In the genomic region with DNA sequence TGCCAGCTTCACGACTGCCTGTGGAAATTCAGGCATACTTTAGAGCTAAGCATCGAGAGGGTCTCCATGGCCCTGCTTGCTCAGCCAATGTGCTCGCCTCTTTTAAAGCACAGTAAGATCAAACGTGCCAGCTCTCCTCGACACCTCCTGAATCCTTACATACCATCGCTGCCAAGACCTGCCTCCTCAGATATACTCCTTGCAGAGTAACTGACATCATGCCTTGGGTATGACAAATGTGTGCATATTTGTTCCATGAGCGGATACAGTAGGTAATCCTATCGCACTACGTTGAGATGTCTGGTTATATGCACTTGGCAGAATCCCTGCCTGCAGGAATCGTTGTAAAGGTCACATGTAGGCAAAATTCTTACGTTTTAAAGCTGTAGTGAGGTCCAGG, we compare ENCODE assay signal across 27 mouse cellular contexts.
DNase-seq lines count a peak whose midpoint lies in the region; ATAC-seq and TF ChIP-seq lines count a peak whose summit lies in the region.
"Had no signal": no experiment of that assay in that cellular context is flagged by ENCODE, and none has a peak within 500 bp of the region (broad histone marks: within the 10 kb centered on the region; RNA-seq: fewer than 3 reads in every experiment).

No protein-coding gene starts in this region.

- TF ChIP-seq CTCF in lung, postnatal 0 days (IDR thresholded peaks at IDR 0.05) = no peak
- TF ChIP-seq CTCF in lung, adult 2 months (IDR thresholded peaks at IDR 0.05; ENCODE audit: insufficient read depth, low read length) = no peak

- H3K4me2 ChIP-seq in heart, embryonic 12.5 days = no peak overlapping the region
- no peak overlapping the region for H3K4me2 ChIP-seq in kidney, embryonic 14.5 days (replicated peaks; ENCODE audit: low read depth, low read length)
- no peak overlapping the region for H3K4me2 ChIP-seq in lung, postnatal 0 days (replicated peaks; ENCODE audit: low read depth, low read length)
- H3K4me2 ChIP-seq in embryonic facial prominence, embryonic 14.5 days (ENCODE audit: low read depth, low read length) = no peak overlapping the region
- H3K4me2 ChIP-seq in liver, embryonic 11.5 days = no peak overlapping the region
- H3K4me2 ChIP-seq: embryonic facial prominence, embryonic 15.5 days; limb, embryonic 12.5 days; liver, embryonic 13.5 days; lung, embryonic 15.5 days; midbrain, embryonic 11.5 days had no signal

- peaks cover 10% of the 10 kb centered on the region; the same call in 1 of the 2 replicates for H3K36me3 ChIP-seq in heart, embryonic 12.5 days
- no peaks in the 10 kb centered on the region for H3K36me3 ChIP-seq in kidney, embryonic 14.5 days (ENCODE audit: control insufficient read depth, insufficient read depth, low read length)
- no peaks in the 10 kb centered on the region for H3K36me3 ChIP-seq in lung, postnatal 0 days (ENCODE audit: insufficient read depth, low read length)
- H3K36me3 ChIP-seq in embryonic facial prominence, embryonic 14.5 days (ENCODE audit: control insufficient read depth, insufficient read depth, low read length) = peaks cover 8% of the 10 kb centered on the region; the same call in 1 of the 2 replicates
- no peaks in the 10 kb centered on the region for H3K36me3 ChIP-seq in liver, embryonic 11.5 days (ENCODE audit: control insufficient read depth, insufficient read depth, low read length)
- H3K36me3 ChIP-seq: hindbrain, embryonic 10.5 days; liver, embryonic 13.5 days; lung, embryonic 15.5 days had no signal

- H3K27ac ChIP-seq in heart, embryonic 12.5 days (ENCODE audit: poor library complexity, severe bottlenecking) = peak overlapping the region; percentile 25; the same call in 1 of the 2 replicates
- 0 out of 2 replicates have a peak overlapping the region, but pooled peaks have one; percentile 9 for H3K27ac ChIP-seq in kidney, embryonic 14.5 days (ENCODE audit: low read depth, low read length)
- H3K27ac ChIP-seq in lung, postnatal 0 days (ENCODE audit: low read length) = no peak overlapping the region
- no peak overlapping the region for H3K27ac ChIP-seq in embryonic facial prominence, embryonic 14.5 days (replicated peaks; ENCODE audit: low read depth, low read length)
- no peak overlapping the region for H3K27ac ChIP-seq in liver, embryonic 11.5 days (ENCODE audit: low read depth, low read length)
- H3K27ac ChIP-seq: embryonic facial prominence, embryonic 15.5 days; hindbrain, embryonic 10.5 days; hindbrain, postnatal 0 days; limb, embryonic 12.5 days; liver, embryonic 13.5 days; lung, embryonic 15.5 days had no signal

- ATAC-seq in heart, embryonic 12.5 days (ENCODE audit: insufficient number of reproducible peaks, low FRiP score) = 0 out of 2 replicates have a peak, but pooled peaks have one; percentile 49
- ATAC-seq in kidney, embryonic 14.5 days (ENCODE audit: low FRiP score, low TSS enrichment) = no peak
- ATAC-seq in lung, postnatal 0 days = peak; percentile 60
- ATAC-seq in embryonic facial prominence, embryonic 14.5 days (ENCODE audit: low read depth) = peak; percentile 72
- no peak for ATAC-seq in liver, embryonic 11.5 days (replicated peaks; ENCODE audit: low FRiP score)
- ATAC-seq: activated CD4-positive, CD25-positive, alpha-beta regulatory T cell, adult 4 months; forebrain, embryonic 16.5 days; hindbrain, postnatal 0 days had no signal

- no peaks in the 10 kb centered on the region for H3K9me3 ChIP-seq in heart, embryonic 12.5 days (replicated peaks)
- H3K9me3 ChIP-seq in kidney, embryonic 14.5 days (ENCODE audit: control insufficient read depth, low read length) = no peaks in the 10 kb centered on the region
- no peaks in the 10 kb centered on the region for H3K9me3 ChIP-seq in lung, postnatal 0 days (ENCODE audit: low read length)
- H3K9me3 ChIP-seq in embryonic facial prominence, embryonic 14.5 days (ENCODE audit: control insufficient read depth, low read length) = no peaks in the 10 kb centered on the region
- no peaks in the 10 kb centered on the region for H3K9me3 ChIP-seq in liver, embryonic 11.5 days (ENCODE audit: control insufficient read depth, low read length)
- H3K9me3 ChIP-seq: embryonic facial prominence, embryonic 15.5 days; hindbrain, embryonic 10.5 days; limb, embryonic 12.5 days; liver, embryonic 13.5 days; lung, embryonic 15.5 days had no signal

- 50% methylated on average over 11 of the region's 11 CpGs for WGBS in heart, embryonic 12.5 days
- 66% methylated on average over 11 of the region's 11 CpGs for WGBS in kidney, embryonic 14.5 days
- 64% methylated on average over 11 of the region's 11 CpGs for WGBS in lung, postnatal 0 days
- WGBS in lung, adult 2 months = 63% methylated on average over 11 of the region's 11 CpGs
- WGBS in embryonic facial prominence, embryonic 14.5 days = 70% methylated on average over 11 of the region's 11 CpGs
- WGBS in liver, embryonic 11.5 days = 78% methylated on average over 11 of the region's 11 CpGs

- TF ChIP-seq EP300 in lung, postnatal 0 days (IDR thresholded peaks at IDR 0.05) = peak; percentile 52; the same call in 1 of the 2 replicates

- H3K9ac ChIP-seq in heart, embryonic 12.5 days = no peak overlapping the region
- H3K9ac ChIP-seq in kidney, embryonic 14.5 days (ENCODE audit: low read depth, low read length) = no peak overlapping the region
- H3K9ac ChIP-seq in lung, postnatal 0 days (replicated peaks; ENCODE audit: low read depth) = no peak overlapping the region
- H3K9ac ChIP-seq in embryonic facial prominence, embryonic 14.5 days (ENCODE audit: low read depth, low read length) = no peak overlapping the region
- no peak overlapping the region for H3K9ac ChIP-seq in liver, embryonic 11.5 days (ENCODE audit: low read depth, low read length)
- H3K9ac ChIP-seq: embryonic facial prominence, embryonic 15.5 days; limb, embryonic 12.5 days; liver, embryonic 13.5 days; lung, embryonic 15.5 days had no signal

- H3K4me1 ChIP-seq in heart, embryonic 12.5 days (replicated peaks) = peaks cover 46% of the 10 kb centered on the region
- H3K4me1 ChIP-seq in kidney, embryonic 14.5 days (ENCODE audit: control insufficient read depth, insufficient read depth, low read length) = peaks cover 5% of the 10 kb centered on the region; the same call in 1 of the 2 replicates
- H3K4me1 ChIP-seq in lung, postnatal 0 days (ENCODE audit: insufficient read depth, low read depth, low read length) = no peaks in the 10 kb centered on the region
- H3K4me1 ChIP-seq in lung, adult 2 months (ENCODE audit: control insufficient read depth, insufficient read depth, low read length) = peaks cover 3% of the 10 kb centered on the region; the same call in 1 of the 2 replicates
- peaks cover 9% of the 10 kb centered on the region for H3K4me1 ChIP-seq in embryonic facial prominence, embryonic 14.5 days (ENCODE audit: control insufficient read depth, insufficient read depth, low read length)
- no peaks in the 10 kb centered on the region for H3K4me1 ChIP-seq in liver, embryonic 11.5 days (replicated peaks; ENCODE audit: control insufficient read depth, insufficient read depth, low read length)

- no peak overlapping the region for H3K4me3 ChIP-seq in heart, embryonic 12.5 days
- no peak overlapping the region for H3K4me3 ChIP-seq in kidney, embryonic 14.5 days (ENCODE audit: low read length)
- no peak overlapping the region for H3K4me3 ChIP-seq in lung, postnatal 0 days (ENCODE audit: low read depth, low read length)
- H3K4me3 ChIP-seq in lung, adult 2 months (replicated peaks; ENCODE audit: extremely low read depth, low read depth, low read length) = no peak overlapping the region
- no peak overlapping the region for H3K4me3 ChIP-seq in embryonic facial prominence, embryonic 14.5 days (ENCODE audit: low read depth, low read length)
- H3K4me3 ChIP-seq in liver, embryonic 11.5 days (ENCODE audit: low read depth, low read length) = no peak overlapping the region
- H3K4me3 ChIP-seq: embryonic facial prominence, embryonic 15.5 days; hindbrain, embryonic 10.5 days; limb, embryonic 12.5 days; liver, embryonic 13.5 days; lung, embryonic 15.5 days had no signal

- no peak for DNase-seq in heart, postnatal 4 days
- no peak for DNase-seq in kidney, postnatal 4 days
- no peak for DNase-seq in lung, postnatal 0 days (ENCODE audit: low spot score)
- no peak for DNase-seq in lung, adult 2 months
- DNase-seq in embryonic facial prominence, embryonic 14.5 days (ENCODE audit: low spot score) = no peak
- no peak for DNase-seq in liver, embryonic 11.5 days (ENCODE audit: low spot score)
- DNase-seq: adrenal gland, postnatal 10 days; cerebellum, adult 8-10 months; cerebellum, postnatal 36 days; embryo, embryonic 11 days; gastrocnemius, postnatal 25 days; kidney, adult 11 months; kidney, postnatal 10 days; layer of hippocampus, postnatal 36 days; liver, embryonic 13.5 days; thymus, adult 18-20 months; thymus, postnatal 36 days had no signal

- no peak for TF ChIP-seq POLR2A in lung, adult 2 months (IDR thresholded peaks at IDR 0.05; ENCODE audit: borderline replicate concordance, extremely low read depth, low read depth, low read length)

- no peaks in the 10 kb centered on the region for H3K27me3 ChIP-seq in heart, embryonic 12.5 days (replicated peaks)
- no peaks in the 10 kb centered on the region for H3K27me3 ChIP-seq in kidney, embryonic 14.5 days (ENCODE audit: control insufficient read depth, insufficient read depth, low read length)
- no peaks in the 10 kb centered on the region for H3K27me3 ChIP-seq in lung, postnatal 0 days (replicated peaks; ENCODE audit: insufficient read depth, low read length)
- H3K27me3 ChIP-seq in embryonic facial prominence, embryonic 14.5 days (replicated peaks; ENCODE audit: control insufficient read depth, insufficient read depth, low read length) = no peaks in the 10 kb centered on the region
- no peaks in the 10 kb centered on the region for H3K27me3 ChIP-seq in liver, embryonic 11.5 days (replicated peaks; ENCODE audit: control insufficient read depth, insufficient read depth, low read length)
- H3K27me3 ChIP-seq: embryonic facial prominence, embryonic 15.5 days; limb, embryonic 12.5 days; liver, embryonic 13.5 days; lung, embryonic 15.5 days had no signal

Comparison
In these comparisons a context has a peak if more than half of its experiments do, and no peak if none do; other contexts are left out.
1. ATAC-seq: peak in heart, embryonic 12.5 days (single experiment), lung, postnatal 0 days (single experiment) and embryonic facial prominence, embryonic 14.5 days (single experiment); none in kidney, embryonic 14.5 days (single experiment) and liver, embryonic 11.5 days (single experiment).
2. H3K27ac ChIP-seq: peak in heart, embryonic 12.5 days (single experiment) and kidney, embryonic 14.5 days (single experiment); none in lung, postnatal 0 days (single experiment), embryonic facial prominence, embryonic 14.5 days (single experiment) and liver, embryonic 11.5 days (single experiment).